Mouse (Mus musculus) spleen, adult 2 months (tissue): ENCODE results near the gene Gm17622.

ENCODE experiments used
- CTCF ChIP-seq: fragments of 200-500 bp; IDR thresholded peaks from 2 replicates; pipeline ENCODE4 v1.5.1; 2011; ENCODE audit warnings: mild to moderate bottlenecking, inconsistent platforms; ENCODE audit not compliant: insufficient read depth, insufficient read length, insufficient replicate concordance; ENCODE audit errors: extremely low read depth
- POLR2A ChIP-seq: fragments of 200-500 bp; IDR thresholded peaks from 2 replicates; pipeline ENCODE4 v1.6.1; 2011; ENCODE audit warnings: low read depth, low read length, inconsistent platforms

DNA sequence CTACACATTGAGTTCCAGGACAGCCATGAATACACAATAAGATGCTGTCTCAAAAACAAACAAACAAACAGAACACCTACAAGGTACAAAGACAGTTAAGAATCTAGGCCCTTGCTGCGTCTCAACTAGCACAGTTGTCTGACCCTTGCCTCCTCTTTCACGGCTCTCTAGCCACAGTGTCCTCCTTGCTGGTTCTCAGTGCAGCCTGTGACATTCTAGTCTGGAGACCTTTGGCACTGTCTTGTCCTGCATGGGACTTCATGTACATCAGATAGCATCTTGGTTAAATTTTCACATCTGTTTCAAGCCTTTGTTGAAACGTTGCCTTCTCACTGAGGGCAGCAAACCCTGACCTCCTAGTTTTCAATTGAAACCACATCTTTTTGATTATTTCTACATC, 38.2 kb downstream of the Gm17622 start:
- no peak for TF ChIP-seq CTCF
- no peak for TF ChIP-seq POLR2A
